Mouse (Mus musculus) hindbrain, embryonic 15.5 days (tissue): ENCODE data around the gene Zfp644. TPM values are rescaled to one million over a fixed set of nuclear protein-coding genes. Genes with fewer than 3 reads are reported as not detected.
A peak's percentile ranks its signal among the peaks of the same experiment; 100 is the strongest.
"Not testable (repeated sequence)": the region's sequence is repeated elsewhere in the genome, so short reads cannot be mapped to it uniquely, and the experiment has no call there.

Source experiments
- ATAC-seq: fragments of 200-750 bp; cut with Nextera tagmentation; 2 replicates; pipeline ENCODE4 v1.8.0; 2017; ENCODE audit warnings: low read depth, moderate number of reproducible peaks, moderate TSS enrichment; ENCODE audit not compliant: low FRiP score
- H3K27ac ChIP-seq: fragments of 300-500 bp; sonication (generic); replicated peaks from 2 replicates; pipeline ENCODE4 v1.5.1; 2015; ENCODE audit warnings: mild to moderate bottlenecking, inconsistent platforms
- H3K27me3 ChIP-seq: fragments of 300-500 bp; sonication (generic); 2 replicates; pipeline ENCODE4 v1.6.1; 2015; ENCODE audit warnings: control low read depth, inconsistent platforms
- H3K36me3 ChIP-seq: fragments of 300-500 bp; sonication (generic); 2 replicates; pipeline ENCODE4 v1.6.1; 2015; ENCODE audit warnings: control low read depth, inconsistent platforms
- H3K4me1 ChIP-seq: fragments of 300-500 bp; sonication (generic); replicated peaks from 2 replicates; pipeline ENCODE4 v1.6.1; 2015; ENCODE audit warnings: control low read depth, inconsistent platforms
- H3K4me2 ChIP-seq: fragments of 300-500 bp; sonication (generic); 2 replicates; pipeline ENCODE4 v1.6.1; 2015; ENCODE audit warnings: moderate library complexity, mild to moderate bottlenecking, inconsistent platforms
- H3K4me3 ChIP-seq: fragments of 300-500 bp; sonication (generic); 2 replicates; pipeline ENCODE4 v1.5.1; 2015; ENCODE audit warnings: mild to moderate bottlenecking, inconsistent platforms
- H3K9ac ChIP-seq: fragments of 300-500 bp; sonication (generic); 2 replicates; pipeline ENCODE4 v1.6.1; 2015; ENCODE audit warnings: inconsistent platforms
- H3K9me3 ChIP-seq: fragments of 300-500 bp; sonication (generic); 2 replicates; pipeline ENCODE4 v1.6.1; 2016; ENCODE audit warnings: control low read depth, inconsistent platforms
- WGBS: fragments of 180-500 bp; shearing (Covaris S2); methylation state at CpG from one replicate; pipeline ENCODE4 v1.1.7; 2015; 5-methylcytosine and 5-hydroxymethylcytosine counted together
- polyA plus RNA-seq: library from polyadenylated mRNA; unstranded; fragments of >200 nt; fragmentation: Nextera tagmentation; extraction: Ambion mirVana; gene quantifications from 2 replicates; pipeline ENCODE4 v1.2.1, GENCODE M21; 2015

Zfp644 gene
- polyA plus RNA-seq, 1 experiment from 2014 or later = 58.1 TPM

GRCm38 (mm10) chr5:106695681-106696395 lies 1.2 kb downstream of the Zfp644 start:
- H3K27me3 ChIP-seq = no peaks in the 10 kb centered on the region
- peak overlapping the region; percentile 75 for H3K4me3 ChIP-seq
- peak overlapping the region; percentile 95 for H3K27ac ChIP-seq
- H3K9me3 ChIP-seq = no peaks in the 10 kb centered on the region
- peak overlapping the region; percentile 77 for H3K4me2 ChIP-seq
- H3K4me1 ChIP-seq = peaks cover 43% of the 10 kb centered on the region
- H3K36me3 ChIP-seq = no peaks in the 10 kb centered on the region
- WGBS = under 1% methylated on average over 59 of the region's 63 CpGs
- ATAC-seq = peak; percentile 93
- peak overlapping the region; percentile 71 for H3K9ac ChIP-seq

GRCm38 (mm10) chr5:106695141-106695540 lies 1.9 kb downstream of the Zfp644 start:
- Histone ChIP-seq H3K9ac (peak overlapping the region; percentile 71), H3K4me3 (peak overlapping the region; percentile 75), H3K36me3 (no peaks in the 10 kb centered on the region; the same call in 1 of the 2 replicates), H3K9me3 (no peaks in the 10 kb centered on the region), H3K4me2 (peak overlapping the region; percentile 77), H3K27ac (no peak overlapping the region), H3K27me3 (no peaks in the 10 kb centered on the region), H3K4me1 (peaks cover 43% of the 10 kb centered on the region)
- 48% methylated on average over 9 of the region's 9 CpGs for WGBS
- no peak for ATAC-seq

- WGBS = 100% methylated on average over 1 of the region's 1 CpGs
These were observed 2.4 kb downstream of the Zfp644 start for GRCm38 (mm10) chr5:106694683-106695082.

GRCm38 (mm10) chr5:106693034-106693433 lies 4.1 kb downstream of the Zfp644 start:
- Histone ChIP-seq H3K9me3 (no peaks in the 10 kb centered on the region), H3K36me3 (no peaks in the 10 kb centered on the region; the same call in 1 of the 2 replicates), H3K27ac (no peak overlapping the region), H3K4me3 (no peak overlapping the region), H3K4me2 (no peak overlapping the region), H3K4me1 (peaks cover 43% of the 10 kb centered on the region), H3K9ac (no peak overlapping the region), H3K27me3 (no peaks in the 10 kb centered on the region)
- WGBS = 91% methylated on average over 4 of the region's 4 CpGs
- ATAC-seq = no peak

More at GRCm38 (mm10) chr5:106694683-106695082, 2.4 kb downstream of the Zfp644 start:
- H3K36me3 ChIP-seq = no peaks in the 10 kb centered on the region; the same call in 1 of the 2 replicates
- H3K9me3 ChIP-seq = no peaks in the 10 kb centered on the region
- 0 out of 2 replicates have a peak overlapping the region, but pooled peaks have one; percentile 71 for H3K9ac ChIP-seq
- H3K27ac ChIP-seq = no peak overlapping the region
- peak overlapping the region; percentile 75 for H3K4me3 ChIP-seq
- peaks cover 43% of the 10 kb centered on the region for H3K4me1 ChIP-seq
- no peaks in the 10 kb centered on the region for H3K27me3 ChIP-seq
- H3K4me2 ChIP-seq = peak overlapping the region; percentile 77
- no peak for ATAC-seq

GRCm38 (mm10) chr5:106680636-106681458 lies 16.2 kb downstream of the Zfp644 start:
- Histone ChIP-seq H3K4me2 (no peak overlapping the region), H3K9me3 (no peaks in the 10 kb centered on the region), H3K27me3 (no peaks in the 10 kb centered on the region), H3K9ac (no peak overlapping the region), H3K27ac (no peak overlapping the region), H3K4me3 (no peak overlapping the region), H3K4me1 (no peaks in the 10 kb centered on the region), H3K36me3 (0 out of 2 replicates have a peak, but pooled peaks cover 5% of the 10 kb centered on the region)
- no peak for ATAC-seq
- 98% methylated on average over 6 of the region's 6 CpGs for WGBS

- Histone ChIP-seq H3K27ac (no peak overlapping the region), H3K27me3 (no peaks in the 10 kb centered on the region), H3K9me3 (no peaks in the 10 kb centered on the region), H3K4me1 (no peaks in the 10 kb centered on the region), H3K4me3 (no peak overlapping the region), H3K9ac (no peak overlapping the region), H3K36me3 (0 out of 2 replicates have a peak, but pooled peaks cover 5% of the 10 kb centered on the region), H3K4me2 (no peak overlapping the region)
- ATAC-seq = peak; percentile 27; the same call in 1 of the 2 replicates
- WGBS = 90% methylated on average over 1 of the region's 1 CpGs
These were observed 17.4 kb downstream of the Zfp644 start for GRCm38 (mm10) chr5:106679659-106680058.

- not testable (repeated sequence) for H3K27ac ChIP-seq, H3K36me3 ChIP-seq, H3K4me2 ChIP-seq, H3K4me1 ChIP-seq, H3K4me3 ChIP-seq, H3K27me3 ChIP-seq, H3K9me3 ChIP-seq, H3K9ac ChIP-seq, ATAC-seq
- 68% methylated on average over 1 of the region's 1 CpGs for WGBS
These were observed 18.3 kb downstream of the Zfp644 start for GRCm38 (mm10) chr5:106678823-106679222.

GRCm38 (mm10) chr5:106676784-106677183 lies 20.3 kb downstream of the Zfp644 start:
- no peak overlapping the region for H3K4me3 ChIP-seq
- no peak overlapping the region for H3K9ac ChIP-seq
- H3K4me1 ChIP-seq = 0 out of 2 replicates have a peak, but pooled peaks cover 4% of the 10 kb centered on the region
- 0 out of 2 replicates have a peak, but pooled peaks cover 5% of the 10 kb centered on the region for H3K36me3 ChIP-seq
- ATAC-seq = no peak
- H3K9me3 ChIP-seq = no peaks in the 10 kb centered on the region
- 94% methylated on average over 9 of the region's 9 CpGs for WGBS
- H3K27ac ChIP-seq = no peak overlapping the region
- H3K27me3 ChIP-seq = no peaks in the 10 kb centered on the region
- no peak overlapping the region for H3K4me2 ChIP-seq

GRCm38 (mm10) chr5:106672597-106672996 lies 24.5 kb downstream of the Zfp644 start:
- Histone ChIP-seq H3K27me3 (no peaks in the 10 kb centered on the region), H3K9me3 (no peaks in the 10 kb centered on the region), H3K4me3 (no peak overlapping the region), H3K36me3 (0 out of 2 replicates have a peak, but pooled peaks cover 9% of the 10 kb centered on the region), H3K27ac (no peak overlapping the region), H3K4me2 (no peak overlapping the region), H3K4me1 (0 out of 2 replicates have a peak, but pooled peaks cover 4% of the 10 kb centered on the region), H3K9ac (no peak overlapping the region)
- no peak for ATAC-seq

- Histone ChIP-seq H3K27me3 (no peaks in the 10 kb centered on the region), H3K27ac (no peak overlapping the region), H3K4me1 (0 out of 2 replicates have a peak, but pooled peaks cover 4% of the 10 kb centered on the region), H3K36me3 (0 out of 2 replicates have a peak, but pooled peaks cover 9% of the 10 kb centered on the region), H3K4me3 (no peak overlapping the region), H3K9ac (no peak overlapping the region), H3K9me3 (no peaks in the 10 kb centered on the region), H3K4me2 (no peak overlapping the region)
- no peak for ATAC-seq
- WGBS = 82% methylated on average over 3 of the region's 3 CpGs
These were observed 25.2 kb downstream of the Zfp644 start for GRCm38 (mm10) chr5:106671893-106672292.

GRCm38 (mm10) chr5:106664910-106665309 lies 32.2 kb downstream of the Zfp644 start:
- H3K4me3 ChIP-seq = no peak overlapping the region
- H3K4me1 ChIP-seq = no peaks in the 10 kb centered on the region
- H3K4me2 ChIP-seq = no peak overlapping the region
- H3K27ac ChIP-seq = no peak overlapping the region
- 0 out of 2 replicates have a peak, but pooled peaks cover 7% of the 10 kb centered on the region for H3K36me3 ChIP-seq
- no peak overlapping the region for H3K9ac ChIP-seq
- no peaks in the 10 kb centered on the region for H3K27me3 ChIP-seq
- WGBS = 94% methylated on average over 4 of the region's 4 CpGs
- no peaks in the 10 kb centered on the region for H3K9me3 ChIP-seq
- ATAC-seq = no peak

GRCm38 (mm10) chr5:106660867-106661266 lies 36.2 kb downstream of the Zfp644 start:
- no peak for ATAC-seq
- Histone ChIP-seq H3K9me3 (no peaks in the 10 kb centered on the region), H3K36me3 (0 out of 2 replicates have a peak, but pooled peaks cover 7% of the 10 kb centered on the region), H3K27ac (no peak overlapping the region), H3K9ac (no peak overlapping the region), H3K4me1 (no peaks in the 10 kb centered on the region), H3K4me2 (no peak overlapping the region), H3K27me3 (no peaks in the 10 kb centered on the region), H3K4me3 (no peak overlapping the region)
- WGBS = 76% methylated on average over 1 of the region's 1 CpGs
